Mouse (Mus musculus) retina, postnatal 7 days (tissue): Measurements from ENCODE around the gene Dgkk.
"Not testable (repeated sequence)": the region's sequence is repeated elsewhere in the genome, so short reads cannot be mapped to it uniquely, and the experiment has no call there.

ENCODE experiments used
- DNase-seq: peaks from one replicate; pipeline ENCODE4 v3.0.0-alpha.2; 2012; ENCODE audit warnings: low read depth, low spot score

Gene Dgkk

DNA sequence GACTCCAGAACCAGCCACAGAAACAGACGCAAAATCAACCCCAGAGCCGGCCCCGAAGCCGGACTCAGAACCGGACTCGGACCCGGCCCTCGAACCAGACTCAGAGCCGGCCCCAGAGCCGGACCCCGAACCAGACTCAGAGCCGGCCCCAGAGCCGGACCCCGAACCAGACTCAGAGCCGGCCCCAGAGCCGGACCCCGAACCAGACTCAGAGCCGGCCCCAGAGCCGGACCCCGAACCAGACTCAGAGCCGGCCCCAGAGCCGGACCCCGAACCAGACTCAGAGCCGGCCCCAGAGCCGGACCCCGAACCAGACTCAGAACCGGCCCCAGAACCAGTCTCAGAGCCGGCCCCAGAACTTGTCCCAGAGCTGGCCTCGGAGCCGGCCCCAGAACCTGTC, at the start of gene Dgkk:
Dgkk (plus strand) TSS at position 301 of the 400 bp plus-strand sequence.
- DNase-seq: not testable (repeated sequence)

DNA sequence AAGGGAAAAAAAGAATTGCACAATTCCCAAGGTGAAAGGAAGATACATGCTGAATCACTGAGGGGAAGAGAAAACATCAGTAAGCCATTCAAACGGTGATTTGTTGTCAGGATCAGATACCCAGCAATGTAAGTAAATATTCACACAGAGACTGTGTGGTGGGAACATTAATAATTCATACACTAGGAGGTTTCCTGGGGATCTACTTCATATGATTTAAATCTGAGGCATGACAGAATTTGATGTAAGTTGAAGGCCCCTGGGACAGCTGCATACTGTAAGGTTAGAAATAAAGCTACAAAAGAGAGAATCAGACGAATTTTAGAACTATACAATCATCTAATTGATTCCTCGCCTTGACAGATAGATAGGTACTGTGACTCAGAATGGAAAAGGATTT, 45.1 kb upstream of the Dgkk start:
- DNase-seq: no peak

DNA sequence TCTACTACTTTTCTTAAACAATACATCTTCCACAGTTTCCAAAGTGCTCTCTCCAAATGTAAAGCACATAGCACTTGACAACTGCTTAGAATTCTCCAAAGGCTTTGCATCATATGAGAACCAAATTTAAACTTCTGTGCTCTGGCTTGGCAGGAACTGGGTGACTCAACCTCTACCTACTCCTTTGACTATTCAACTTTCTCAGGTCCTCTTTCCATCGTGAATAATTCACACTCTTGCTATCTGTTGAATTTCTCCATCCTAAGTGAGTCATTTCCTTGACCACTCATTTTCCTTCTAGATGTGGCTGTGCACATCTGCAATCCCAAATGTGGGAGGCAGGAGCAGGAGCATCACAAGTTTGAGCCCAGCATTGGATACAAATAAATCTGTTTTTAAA, 28.4 kb upstream of the Dgkk start:
- no peak for DNase-seq

DNA sequence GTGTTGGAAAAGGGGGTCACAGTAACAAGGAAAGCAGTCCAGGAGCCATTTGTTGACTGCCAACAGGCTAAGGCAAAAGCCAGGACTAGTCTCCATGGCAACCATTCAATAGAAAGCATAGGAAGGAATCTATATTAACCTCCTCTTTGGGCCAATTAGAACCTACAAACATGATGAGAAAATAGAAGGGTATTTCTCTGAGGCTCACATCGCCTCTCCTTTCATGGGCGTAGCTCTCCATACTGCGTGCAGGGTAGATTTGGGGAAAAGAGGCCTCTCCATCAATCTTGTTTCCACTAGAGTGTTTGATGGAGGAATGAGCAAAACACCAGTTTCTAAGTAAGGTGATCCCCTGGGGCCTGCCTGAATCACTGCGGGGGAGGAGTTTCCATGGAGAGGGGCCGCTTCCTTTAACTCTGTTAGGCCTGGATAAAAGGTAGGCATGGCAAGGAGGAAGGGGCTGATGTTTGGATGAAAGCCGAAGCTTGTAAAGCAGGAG, 27.5 kb upstream of the Dgkk start:
- DNase-seq: no peak

DNA sequence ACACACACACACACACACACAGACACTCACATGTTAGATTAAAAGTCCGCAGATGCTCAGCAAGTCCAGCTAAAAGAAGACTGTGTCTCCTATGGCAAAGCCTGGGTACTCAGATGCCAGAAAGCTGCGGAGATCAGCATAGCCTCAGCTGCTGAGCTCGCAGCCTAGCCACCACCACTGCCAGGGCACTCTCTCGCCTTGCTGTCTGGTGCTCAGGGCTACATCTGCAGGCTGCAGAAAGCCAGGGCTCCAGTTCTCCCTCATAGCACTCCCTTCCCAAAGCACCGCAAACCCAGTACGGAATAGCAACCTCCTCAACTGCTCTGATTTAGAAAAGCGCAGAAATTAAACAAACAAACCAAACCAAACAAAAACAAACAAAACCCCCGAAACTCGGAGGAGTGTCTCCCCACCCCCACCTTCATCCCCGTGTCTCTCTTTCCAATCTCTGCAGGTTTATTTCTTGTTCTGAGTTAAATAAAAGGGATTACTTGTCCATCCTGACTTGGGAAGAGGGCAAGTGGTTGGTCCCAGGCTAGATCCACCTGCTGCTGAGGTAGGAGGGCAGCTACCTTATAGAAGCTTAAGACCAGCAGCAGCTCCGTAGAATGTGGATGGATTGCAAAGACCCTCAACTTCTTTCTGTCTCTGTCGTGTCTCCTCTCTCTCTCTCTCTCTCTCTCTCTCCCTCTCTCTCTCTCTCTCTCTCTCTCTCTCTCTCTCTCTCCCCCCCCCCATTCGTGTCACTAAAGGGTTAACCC, 1.4 kb upstream of the Dgkk start:
- no peak for DNase-seq

DNA sequence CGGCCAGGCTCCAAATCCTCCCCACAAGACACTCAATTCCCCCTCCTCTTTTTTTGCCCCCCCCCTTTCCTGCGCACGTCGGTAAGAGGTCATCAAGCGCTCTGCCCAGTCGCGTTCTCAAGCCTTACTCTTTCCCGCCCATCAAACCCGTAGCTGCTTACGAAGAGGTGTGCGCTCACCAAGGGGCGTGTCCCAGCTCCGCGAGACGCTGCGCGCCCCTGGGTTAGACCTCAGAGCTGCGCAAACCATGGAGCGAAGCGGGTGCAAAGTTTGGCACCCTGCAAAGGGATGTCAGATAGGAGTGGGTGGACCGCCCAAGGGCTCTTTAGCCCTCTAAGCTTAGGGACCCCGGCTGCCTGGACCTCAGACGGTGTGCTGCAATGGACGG, 862 bp upstream of the Dgkk start:
- DNase-seq: peak; percentile 35

DNA sequence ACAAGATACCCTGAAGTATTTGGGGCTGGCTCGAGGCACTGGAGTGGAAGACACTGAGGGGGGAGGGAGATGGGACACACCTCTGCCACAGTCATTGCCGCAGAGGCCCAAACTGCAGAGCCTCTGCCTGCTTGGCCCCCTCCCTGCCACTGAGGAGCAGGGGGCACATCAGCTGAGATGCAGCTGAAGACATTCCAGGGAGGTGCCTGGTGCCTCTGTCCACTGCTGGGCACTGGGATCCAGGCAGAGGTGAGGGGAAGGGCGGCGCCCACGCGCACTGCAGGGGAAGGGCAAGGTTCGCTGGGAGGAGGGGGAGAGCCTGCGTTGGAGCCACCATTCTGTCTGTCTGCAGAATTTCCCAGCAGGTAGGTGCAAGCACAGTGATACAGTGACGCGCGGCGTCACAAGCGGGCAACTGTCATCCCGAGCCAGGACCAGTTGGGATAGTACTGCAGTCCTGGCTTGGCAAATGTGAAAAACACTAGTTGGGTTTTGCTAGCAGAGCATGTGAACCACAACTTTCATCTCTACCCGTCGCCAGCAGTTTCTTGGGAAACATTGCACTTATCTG, 948 bp downstream of the Dgkk start:
- no peak for DNase-seq

DNA sequence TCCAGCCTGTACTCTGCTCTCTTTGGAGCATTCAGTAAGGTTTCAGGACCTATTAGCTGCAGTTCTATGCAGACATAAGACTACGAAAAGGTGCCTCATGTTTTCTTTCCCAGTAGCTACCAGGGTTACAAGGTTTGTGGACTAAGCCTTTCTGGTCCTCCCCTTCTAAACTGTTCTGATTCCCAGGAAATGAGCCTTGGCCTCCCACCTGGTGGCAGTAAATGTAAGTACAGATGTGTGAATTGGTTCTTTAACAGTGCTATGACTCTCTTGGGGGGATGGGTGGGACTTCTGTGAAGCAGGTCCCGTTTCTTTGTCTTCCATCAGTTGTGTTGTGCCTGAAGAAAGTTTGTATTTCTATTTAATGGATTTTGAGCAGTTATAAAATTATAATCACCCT, 53.4 kb downstream of the Dgkk start:
- no peak for DNase-seq

DNA sequence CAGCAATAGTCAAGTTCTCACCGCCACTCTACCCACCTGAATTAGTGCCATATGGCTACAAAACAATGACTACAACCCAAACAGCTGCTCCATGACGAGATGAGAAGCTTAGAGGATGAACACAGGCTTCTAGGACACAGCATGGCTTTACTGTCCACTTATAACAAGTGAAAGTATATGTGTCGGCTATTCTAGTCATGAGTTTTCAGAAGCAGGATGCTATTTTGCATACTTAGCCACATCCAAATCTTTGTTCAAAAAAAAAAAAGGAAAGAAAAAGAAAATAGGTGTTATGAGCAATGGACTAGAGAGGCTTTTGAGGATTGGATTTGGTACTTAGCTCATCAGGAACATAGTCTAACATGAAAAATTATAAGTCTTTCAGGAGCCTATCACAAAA, 74.4 kb downstream of the Dgkk start:
- no peak for DNase-seq

DNA sequence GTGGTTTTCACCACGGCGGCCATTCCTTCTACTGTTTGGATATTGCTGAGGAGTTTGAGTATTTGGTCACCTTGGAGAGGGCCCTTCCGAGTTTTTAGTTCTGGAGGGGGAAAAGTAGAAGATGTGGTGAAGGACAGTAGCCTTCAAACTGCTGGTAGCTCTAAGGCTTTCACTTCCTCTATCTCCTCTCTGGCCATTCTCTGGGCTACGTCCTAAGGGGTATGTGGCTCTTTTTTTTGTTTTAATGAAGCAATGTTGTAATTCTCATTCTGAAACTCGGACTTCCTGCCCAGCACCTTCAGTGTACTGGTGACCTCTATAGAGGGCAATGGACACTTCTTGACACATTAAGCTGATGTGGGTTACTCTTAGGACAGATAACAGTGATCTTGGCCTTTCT, 75.0 kb downstream of the Dgkk start:
- DNase-seq: no peak

DNA sequence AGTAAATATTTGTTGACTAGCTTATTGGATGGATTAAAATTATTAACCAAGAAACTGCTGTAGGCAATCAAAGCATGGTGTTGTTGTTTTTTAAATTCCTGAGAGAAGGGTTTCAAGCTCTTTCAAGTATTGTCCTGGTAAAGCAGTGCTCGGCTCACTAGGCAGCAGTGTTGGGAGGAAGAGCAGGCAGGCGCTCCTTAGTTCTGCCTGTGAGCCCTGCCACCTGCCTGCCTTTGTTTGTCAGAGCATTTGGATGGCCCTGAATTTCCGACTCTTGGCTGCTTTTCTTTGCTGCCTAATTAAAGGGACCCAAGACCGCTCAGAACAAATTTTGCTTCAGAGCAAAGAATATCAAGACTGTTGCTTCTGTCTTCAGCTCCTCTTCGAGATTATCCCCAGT, 114.8 kb downstream of the Dgkk start:
- DNase-seq: no peak

DNA sequence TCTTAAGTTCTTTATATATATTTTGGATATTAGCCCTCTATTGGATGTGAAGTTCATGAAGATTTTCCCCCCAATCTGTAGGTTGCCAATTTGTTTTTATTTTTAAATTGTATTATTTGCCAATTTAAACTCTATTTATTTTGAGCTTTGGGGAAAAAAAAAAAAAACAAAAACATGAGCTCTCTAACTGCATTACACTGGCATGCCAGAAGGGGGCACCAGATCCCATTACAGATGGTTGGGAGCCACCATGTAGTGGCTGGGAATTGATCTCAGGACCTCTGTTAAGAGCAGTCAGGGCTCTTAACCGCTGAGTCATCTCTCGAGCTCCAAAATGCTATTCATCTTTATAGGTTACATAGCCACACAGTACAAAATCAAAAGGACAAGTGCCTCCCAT, 131.9 kb downstream of the Dgkk start:
- DNase-seq: no peak

DNA sequence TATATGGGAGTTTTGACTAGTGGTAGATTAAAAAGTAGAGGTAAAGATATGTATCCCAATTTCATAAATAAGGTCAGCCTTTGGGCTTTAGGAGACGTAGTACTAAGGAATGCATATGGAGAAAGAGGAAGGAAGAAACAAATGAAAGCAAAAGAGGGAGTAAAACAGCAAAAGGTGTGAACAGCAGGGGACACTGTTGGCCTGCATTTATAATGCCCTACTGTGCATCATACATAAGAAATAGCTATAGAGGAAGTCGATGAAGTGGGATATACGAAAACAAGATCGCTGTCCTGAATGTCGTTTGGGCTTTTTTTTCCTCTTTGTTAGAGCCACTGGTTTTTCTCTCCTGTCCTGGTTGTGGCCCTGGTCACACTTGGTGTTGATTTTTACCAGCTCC, 143.1 kb downstream of the Dgkk start:
- no peak for DNase-seq

DNA sequence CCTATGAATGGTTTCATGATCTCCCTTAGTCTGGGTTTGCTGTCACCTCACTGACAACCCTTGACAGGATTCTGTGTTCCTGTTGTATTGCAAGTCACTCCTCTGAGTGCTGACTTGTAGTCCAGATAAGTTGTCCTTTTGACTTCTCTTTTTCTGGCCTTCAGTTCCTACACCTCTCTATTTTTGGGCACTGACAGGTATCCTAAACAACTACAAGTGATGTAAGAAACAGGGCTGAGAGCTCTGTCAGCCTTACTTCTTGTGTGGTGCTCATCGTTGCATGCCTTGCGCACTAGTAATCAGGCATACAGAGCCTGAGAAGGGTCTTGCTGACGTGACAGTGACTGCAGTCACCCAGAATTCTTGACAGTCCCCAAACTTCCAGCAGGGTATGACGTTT, 147.1 kb downstream of the Dgkk start:
- DNase-seq: no peak

DNA sequence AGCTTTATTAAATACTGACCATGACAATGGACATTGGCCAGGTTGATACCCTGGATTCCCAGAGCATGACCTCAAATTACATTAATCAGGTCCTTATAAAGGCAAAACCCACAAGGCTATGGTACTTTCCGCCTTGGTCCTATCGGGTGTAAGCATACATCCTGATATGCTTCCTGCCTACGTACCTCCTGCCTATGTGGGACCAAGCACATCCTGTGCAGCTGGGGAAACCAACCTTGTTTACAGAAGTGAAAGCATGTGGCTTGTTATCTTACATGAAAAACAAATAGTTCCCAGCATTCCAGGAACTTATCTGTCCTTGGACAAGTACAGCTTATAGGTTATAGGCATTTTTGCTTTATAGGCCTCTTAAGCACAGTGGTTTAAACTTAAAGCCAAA, 189.5 kb downstream of the Dgkk start:
- no peak for DNase-seq

DNA sequence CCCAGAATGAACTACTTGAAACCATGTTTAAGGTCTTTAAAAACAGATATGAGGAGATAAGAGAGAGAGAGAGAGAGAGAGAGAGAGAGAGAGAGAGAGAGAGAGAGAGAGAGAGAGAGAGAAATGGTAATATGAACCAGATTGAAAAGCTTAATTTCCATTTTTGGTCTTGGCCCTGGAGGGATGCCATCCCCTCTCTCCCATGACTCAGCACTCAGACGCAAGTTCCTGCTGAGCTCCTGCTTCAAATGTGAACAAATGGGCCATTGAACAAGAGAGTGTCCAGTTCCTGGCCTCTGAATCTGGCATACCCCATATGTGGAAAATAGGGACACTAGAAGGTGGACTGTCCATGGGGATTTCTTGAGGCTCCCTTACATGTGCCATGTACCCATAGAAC, 192.8 kb downstream of the Dgkk start:
- DNase-seq: no peak

DNA sequence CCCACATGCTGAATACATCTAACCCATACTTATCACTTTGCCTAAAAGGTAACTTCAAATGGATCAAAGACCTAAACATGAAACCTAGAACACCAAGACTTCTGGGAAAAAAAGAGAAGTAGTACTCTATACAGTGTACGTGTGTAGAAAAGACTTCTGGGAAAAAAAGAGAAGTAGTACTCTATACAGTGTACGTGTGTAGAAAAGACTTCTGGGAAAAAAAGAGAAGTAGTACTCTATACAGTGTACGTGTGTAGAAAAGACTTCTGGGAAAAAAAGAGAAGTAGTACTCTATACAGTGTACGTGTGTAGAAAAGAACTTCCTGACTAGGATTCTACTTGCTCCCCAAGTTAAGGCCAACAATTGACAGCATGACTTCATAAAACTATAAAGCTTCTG, 204.8 kb downstream of the Dgkk start:
- not testable (repeated sequence) for DNase-seq
